Mouse (Mus musculus): Measurements from ENCODE around the gene Trpv5. TPM values are rescaled to one million over a fixed set of nuclear protein-coding genes. Genes with fewer than 3 reads are reported as not detected.

Trpv5 gene
- polyA plus RNA-seq, 1 experiment from 2014 or later: not detected

DNA sequence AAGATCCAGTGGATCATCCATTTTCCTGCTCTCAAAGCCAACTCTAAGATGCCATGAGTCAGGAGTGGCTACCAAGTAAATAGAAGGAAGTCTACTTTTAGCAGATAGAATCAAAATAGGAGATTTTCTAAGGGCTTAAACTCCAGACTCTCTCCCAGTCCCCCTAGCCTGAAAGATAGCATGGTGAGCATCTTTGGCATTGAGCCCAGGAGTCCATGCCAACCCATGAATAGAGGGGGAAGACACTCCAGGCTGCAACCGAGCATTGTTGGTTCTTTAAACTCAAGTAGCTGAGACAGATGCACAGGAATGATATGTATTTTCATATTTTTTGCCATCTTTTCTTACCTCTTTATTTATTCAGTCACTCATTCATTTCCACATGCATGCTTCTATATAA lies 45.4 kb downstream of the Trpv5 start:
- WGBS: 67% methylated on average over 1 of the region's 1 CpGs
- Histone ChIP-seq H3K4me3 (no peak overlapping the region), H3K9me3 (replicated peaks) (no peaks in the 10 kb centered on the region), H3K27me3 (ENCODE audit: low read depth, poor library complexity, severe bottlenecking) (no peaks in the 10 kb centered on the region), H3K27ac (no peak overlapping the region), H3K4me1 (no peaks in the 10 kb centered on the region), H3K36me3 (no peaks in the 10 kb centered on the region)
- no peak for DNase-seq (ENCODE audit: low spot score)

GRCm38 (mm10) chr6:41631549-41631948 lies 49.0 kb downstream of the Trpv5 start:
- no peak for DNase-seq (ENCODE audit: low spot score)
- 87% methylated on average over 4 of the region's 4 CpGs for WGBS

GRCm38 (mm10) chr6:41630791-41631190 lies 49.8 kb downstream of the Trpv5 start:
- WGBS: 64% methylated on average over 2 of the region's 2 CpGs
- no peaks in the 10 kb centered on the region for H3K4me1 ChIP-seq
- no peak overlapping the region for H3K27ac ChIP-seq
- DNase-seq (ENCODE audit: low spot score): no peak
- H3K27me3 ChIP-seq (ENCODE audit: low read depth, poor library complexity, severe bottlenecking): no peaks in the 10 kb centered on the region
- H3K36me3 ChIP-seq: no peaks in the 10 kb centered on the region
- H3K9me3 ChIP-seq (replicated peaks): no peaks in the 10 kb centered on the region
- no peak overlapping the region for H3K4me3 ChIP-seq

More at GRCm38 (mm10) chr6:41631549-41631948, 49.0 kb downstream of the Trpv5 start:
- H3K27ac ChIP-seq: no peak overlapping the region
- no peak overlapping the region for H3K4me3 ChIP-seq
- no peaks in the 10 kb centered on the region for H3K27me3 ChIP-seq (ENCODE audit: low read depth, poor library complexity, severe bottlenecking)
- no peaks in the 10 kb centered on the region for H3K36me3 ChIP-seq
- H3K9me3 ChIP-seq (replicated peaks): no peaks in the 10 kb centered on the region
- H3K4me1 ChIP-seq: no peaks in the 10 kb centered on the region

GRCm38 (mm10) chr6:41628180-41628579 lies 52.4 kb downstream of the Trpv5 start:
- H3K4me1 ChIP-seq: no peaks in the 10 kb centered on the region
- WGBS: 89% methylated on average over 1 of the region's 1 CpGs
- H3K27ac ChIP-seq: no peak overlapping the region
- no peaks in the 10 kb centered on the region for H3K27me3 ChIP-seq (ENCODE audit: low read depth, poor library complexity, severe bottlenecking)
- H3K4me3 ChIP-seq: no peak overlapping the region
- no peaks in the 10 kb centered on the region for H3K9me3 ChIP-seq (replicated peaks)
- no peak for DNase-seq (ENCODE audit: low spot score)
- no peaks in the 10 kb centered on the region for H3K36me3 ChIP-seq

- Histone ChIP-seq H3K27ac (no peak overlapping the region), H3K36me3 (0 out of 2 replicates have a peak, but pooled peaks cover 11% of the 10 kb centered on the region), H3K4me3 (no peak overlapping the region), H3K4me1 (no peaks in the 10 kb centered on the region), H3K9me3 (replicated peaks) (no peaks in the 10 kb centered on the region), H3K27me3 (ENCODE audit: low read depth, poor library complexity, severe bottlenecking) (no peaks in the 10 kb centered on the region)
- DNase-seq (ENCODE audit: low spot score): no peak
- WGBS: 72% methylated on average over 9 of the region's 9 CpGs
Observed at GRCm38 (mm10) chr6:41622661-41623060, 57.9 kb downstream of the Trpv5 start.

DNA sequence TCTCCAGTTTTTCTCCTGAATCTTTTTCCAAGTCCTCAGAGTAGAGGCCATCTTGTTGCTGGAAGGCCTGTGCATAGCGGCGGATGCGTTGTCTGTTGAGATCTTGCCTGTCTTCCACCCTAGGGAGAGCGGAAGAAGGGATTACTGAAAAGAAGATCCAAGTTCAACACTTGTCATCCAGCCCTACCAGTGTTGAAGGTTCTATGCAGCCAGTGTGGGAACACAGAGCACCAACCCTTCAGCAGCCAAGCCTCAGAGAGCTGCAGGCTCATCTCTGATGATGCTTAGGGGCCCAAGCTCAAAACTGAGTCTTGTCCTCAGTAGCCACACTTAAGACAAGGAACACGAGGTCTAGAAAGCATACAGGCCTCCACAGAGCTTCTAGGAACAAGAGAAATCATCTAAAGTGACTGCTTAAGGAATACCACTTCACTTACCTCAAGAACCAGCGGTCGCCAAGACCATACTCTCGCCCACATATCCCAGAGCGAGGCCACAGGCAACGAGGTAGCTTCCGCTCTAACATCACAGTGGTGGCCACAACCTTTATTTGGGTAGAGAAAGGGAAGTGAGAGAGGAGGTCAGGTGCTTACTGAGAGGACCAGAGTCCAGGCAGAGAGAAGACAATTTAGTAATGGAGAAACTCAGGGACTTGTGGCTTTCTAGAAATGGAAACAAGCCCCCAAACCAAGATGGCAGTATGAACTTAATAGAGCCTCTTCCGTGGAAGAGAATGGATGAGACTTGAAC lies 59.2 kb downstream of the Trpv5 start:
- no peak overlapping the region for H3K27ac ChIP-seq
- no peak for DNase-seq (ENCODE audit: low spot score)

GRCm38 (mm10) chr6:41620173-41620798 lies 60.3 kb downstream of the Trpv5 start:
- DNase-seq (ENCODE audit: low spot score): no peak
- 87% methylated on average over 9 of the region's 9 CpGs for WGBS

More for the DNA sequence above, 59.2 kb downstream of the Trpv5 start:
- no peaks in the 10 kb centered on the region for H3K9me3 ChIP-seq (replicated peaks)
- WGBS: 95% methylated on average over 12 of the region's 12 CpGs
- no peaks in the 10 kb centered on the region for H3K4me1 ChIP-seq
- peaks cover 11% of the 10 kb centered on the region; the same call in 1 of the 2 replicates for H3K36me3 ChIP-seq
- no peak overlapping the region for H3K4me3 ChIP-seq
- no peaks in the 10 kb centered on the region for H3K27me3 ChIP-seq (ENCODE audit: low read depth, poor library complexity, severe bottlenecking)

GRCm38 (mm10) chr6:41607637-41608036 lies 72.9 kb downstream of the Trpv5 start:
- H3K9me3 ChIP-seq (replicated peaks): no peaks in the 10 kb centered on the region
- 57% methylated on average over 5 of the region's 5 CpGs for WGBS
- H3K27me3 ChIP-seq (ENCODE audit: low read depth, poor library complexity, severe bottlenecking): peaks cover 4% of the 10 kb centered on the region; the same call in 1 of the 2 replicates

More at GRCm38 (mm10) chr6:41620173-41620798, 60.3 kb downstream of the Trpv5 start:
- no peaks in the 10 kb centered on the region for H3K9me3 ChIP-seq (replicated peaks)
- H3K27me3 ChIP-seq (ENCODE audit: low read depth, poor library complexity, severe bottlenecking): no peaks in the 10 kb centered on the region
- no peaks in the 10 kb centered on the region for H3K4me1 ChIP-seq
- H3K36me3 ChIP-seq: peaks cover 11% of the 10 kb centered on the region; the same call in 1 of the 2 replicates
- H3K4me3 ChIP-seq: no peak overlapping the region
- no peak overlapping the region for H3K27ac ChIP-seq

DNA sequence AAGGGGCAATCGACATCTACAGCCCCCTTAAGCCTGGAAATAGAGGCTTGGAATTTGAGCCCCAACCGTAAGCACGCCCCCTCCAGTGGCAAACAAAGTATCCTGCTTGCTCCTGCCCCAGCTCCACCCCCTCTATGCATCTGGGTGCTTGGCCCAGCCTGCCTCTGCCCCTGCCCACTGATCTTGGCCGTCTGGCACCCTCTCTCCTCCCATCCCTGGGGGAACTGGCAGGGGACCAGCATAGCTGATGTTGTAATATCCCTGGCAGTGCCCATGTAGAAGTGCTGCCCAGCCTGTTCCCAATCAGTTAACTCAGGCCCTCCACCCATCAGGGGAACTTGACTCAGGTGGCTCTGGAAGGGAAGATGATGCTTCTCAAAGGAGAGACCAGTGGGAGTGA lies 74.4 kb downstream of the Trpv5 start:
- peaks cover 9% of the 10 kb centered on the region for H3K4me1 ChIP-seq
- peak overlapping the region; percentile 73 for H3K4me3 ChIP-seq
- peak; percentile 35 for DNase-seq (ENCODE audit: low spot score)
- no peaks in the 10 kb centered on the region for H3K9me3 ChIP-seq (replicated peaks)
- no peaks in the 10 kb centered on the region for H3K36me3 ChIP-seq
- H3K27ac ChIP-seq: peak overlapping the region; percentile 96; the same call in 1 of the 2 replicates
- peaks cover 4% of the 10 kb centered on the region; the same call in 1 of the 2 replicates for H3K27me3 ChIP-seq (ENCODE audit: low read depth, poor library complexity, severe bottlenecking)
- WGBS: 3% methylated on average over 3 of the region's 4 CpGs

More at GRCm38 (mm10) chr6:41607637-41608036, 72.9 kb downstream of the Trpv5 start:
- no peak for DNase-seq (ENCODE audit: low spot score)
- Histone ChIP-seq H3K4me3 (no peak overlapping the region), H3K27ac (no peak overlapping the region), H3K4me1 (peaks cover 9% of the 10 kb centered on the region), H3K36me3 (no peaks in the 10 kb centered on the region)

DNA sequence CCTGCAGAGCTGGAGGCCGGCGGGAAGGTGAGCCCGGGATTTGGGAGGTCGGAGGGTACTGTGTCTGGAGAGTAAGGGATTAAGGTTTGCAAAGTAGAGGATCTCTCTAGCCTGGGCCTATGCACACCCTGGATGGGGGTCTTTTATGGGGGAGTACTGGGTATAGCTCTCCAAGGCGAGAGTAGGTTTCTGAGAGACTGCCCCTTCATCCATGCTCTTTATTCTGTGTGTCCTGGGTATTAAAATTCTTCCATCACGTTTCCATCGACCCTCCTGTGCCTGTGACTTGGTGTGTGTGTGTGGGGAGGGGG lies 74.8 kb downstream of the Trpv5 start:
- under 1% methylated on average over 7 of the region's 7 CpGs for WGBS
- Histone ChIP-seq H3K9me3 (replicated peaks) (no peaks in the 10 kb centered on the region), H3K4me3 (peak overlapping the region; percentile 73), H3K27ac (peak overlapping the region; percentile 96), H3K27me3 (ENCODE audit: low read depth, poor library complexity, severe bottlenecking) (peaks cover 4% of the 10 kb centered on the region; the same call in 1 of the 2 replicates), H3K36me3 (no peaks in the 10 kb centered on the region), H3K4me1 (peaks cover 9% of the 10 kb centered on the region)
- DNase-seq (ENCODE audit: low spot score): no peak

DNA sequence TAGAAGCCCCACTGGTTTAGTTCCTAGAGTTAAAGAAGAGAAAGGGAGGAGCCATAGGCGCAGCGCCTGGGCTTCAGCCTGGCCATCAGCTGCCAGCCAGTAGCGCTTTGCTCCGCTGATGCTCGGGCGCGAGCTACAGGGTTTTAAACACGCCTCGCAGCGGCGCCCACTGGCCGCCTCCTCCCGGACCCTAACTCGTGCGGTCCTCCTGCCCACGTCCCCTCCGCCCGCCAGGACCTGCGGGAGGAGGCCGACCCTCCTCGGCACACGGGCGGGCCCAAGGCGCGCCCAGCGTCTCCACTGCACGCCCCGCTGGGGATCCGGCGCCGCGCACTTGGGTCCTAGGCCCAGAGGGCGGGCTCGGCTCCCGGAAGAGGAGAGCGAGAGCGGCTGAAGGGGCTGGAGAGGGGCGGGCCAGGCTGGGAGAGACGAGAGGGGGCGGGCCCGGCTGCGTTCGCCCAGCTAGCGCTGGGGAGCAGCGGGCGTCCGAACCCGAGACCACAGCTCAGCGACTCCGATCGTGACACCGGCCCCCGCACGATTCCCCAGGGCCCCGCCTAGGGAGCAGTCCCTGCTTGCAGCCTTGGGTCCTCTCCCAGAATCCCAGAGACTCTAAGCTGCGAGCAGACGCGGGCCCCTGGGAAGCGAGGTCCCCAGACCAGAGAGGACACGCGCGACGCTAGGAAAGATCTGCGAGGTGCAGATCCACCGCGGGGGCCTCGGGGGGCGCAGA lies 75.3 kb downstream of the Trpv5 start, which contains the start of gene Ephb6:
Ephb6 (plus strand) TSS at position 422 of the 733 bp plus-strand sequence.
- under 1% methylated on average over 68 of the region's 68 CpGs for WGBS
- Histone ChIP-seq H3K4me1 (peaks cover 9% of the 10 kb centered on the region), H3K27me3 (ENCODE audit: low read depth, poor library complexity, severe bottlenecking) (peaks cover 4% of the 10 kb centered on the region; the same call in 1 of the 2 replicates), H3K27ac (peak within 1 kb of the TSS; percentile 96), H3K36me3 (no peaks in the 10 kb centered on the region), H3K9me3 (replicated peaks) (no peaks in the 10 kb centered on the region), H3K4me3 (peak within 1 kb of the TSS; percentile 73)
- DNase-seq (ENCODE audit: low spot score): peak; percentile 89

DNA sequence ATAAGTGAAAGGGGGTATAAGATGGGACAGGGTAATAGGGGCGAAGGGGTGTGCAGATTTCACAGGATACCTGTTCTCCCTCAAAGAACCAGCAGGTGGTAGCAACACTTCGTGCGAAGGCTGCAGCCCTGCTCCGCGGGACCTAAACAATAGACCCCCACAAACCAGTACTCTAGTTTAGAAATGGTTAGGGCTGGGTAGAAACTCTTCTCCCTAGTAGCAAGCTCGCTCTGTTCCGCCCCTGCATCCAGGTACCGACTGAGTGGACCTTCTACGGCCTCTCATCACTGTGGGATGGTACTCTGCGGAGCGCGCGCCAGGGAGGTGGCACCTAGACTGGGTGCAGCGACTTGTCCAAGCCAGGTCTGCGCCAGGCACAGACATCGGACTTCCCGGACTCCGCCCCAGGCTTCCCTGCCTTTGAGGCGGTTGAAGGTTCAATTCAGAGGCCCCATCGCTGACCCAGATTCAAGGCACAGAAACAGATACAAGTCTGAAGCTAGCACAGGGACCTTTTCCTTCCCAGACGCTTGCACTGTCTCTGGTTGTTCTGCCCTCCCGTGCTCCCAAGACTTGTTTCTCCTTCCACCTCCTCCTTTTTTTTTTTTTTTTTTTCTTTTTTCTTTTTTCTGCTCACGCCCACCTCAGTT lies 76.0 kb downstream of the Trpv5 start:
- H3K36me3 ChIP-seq: no peaks in the 10 kb centered on the region
- H3K4me1 ChIP-seq: peaks cover 9% of the 10 kb centered on the region
- H3K9me3 ChIP-seq (replicated peaks): no peaks in the 10 kb centered on the region
- peak; percentile 76 for DNase-seq (ENCODE audit: low spot score)
- H3K27me3 ChIP-seq (ENCODE audit: low read depth, poor library complexity, severe bottlenecking): peaks cover 4% of the 10 kb centered on the region; the same call in 1 of the 2 replicates
- peak overlapping the region; percentile 73 for H3K4me3 ChIP-seq
- under 1% methylated on average over 23 of the region's 23 CpGs for WGBS
- H3K27ac ChIP-seq: peak overlapping the region; percentile 96

Data from limb, embryonic 10.5 days (tissue).